Mouse (Mus musculus) brain, embryonic 14.5 days (tissue): ENCODE results near the gene Tmbim1. TPM values are rescaled to one million over a fixed set of nuclear protein-coding genes. Genes with fewer than 3 reads are reported as not detected.

Experiments used
- DNase-seq: peaks from one replicate; pipeline ENCODE4 v3.0.0-alpha.2; 2011; ENCODE audit warnings: low read depth
- CTCF ChIP-seq: fragments of 200-500 bp; IDR thresholded peaks from 2 replicates; pipeline ENCODE4 v1.5.1; 2012; ENCODE audit warnings: inconsistent platforms, mild to moderate bottlenecking, moderate library complexity, borderline replicate concordance; ENCODE audit not compliant: insufficient read depth, insufficient read length; ENCODE audit errors: extremely low read depth
- POLR2A ChIP-seq: fragments of 200-500 bp; IDR thresholded peaks from 2 replicates; pipeline ENCODE4 v1.6.1; 2012; ENCODE audit warnings: mild to moderate bottlenecking, inconsistent platforms, borderline replicate concordance; ENCODE audit not compliant: poor library complexity, insufficient read depth, insufficient read length, severe bottlenecking; ENCODE audit errors: extremely low read depth
- polyA plus RNA-seq: library from polyadenylated mRNA; depleted of rRNA; stranded (reverse); fragments of >200 nt; gene quantifications from 2 replicates; pipeline ENCODE4 v1.2.3, GENCODE M21; 2012; rRNA removed

The Tmbim1 gene
- polyA plus RNA-seq, 1 experiment, result 6.6 TPM

- no peak for DNase-seq
- TF ChIP-seq POLR2A (no peak), CTCF (no peak)
Observed at GRCm38 (mm10) chr1:74255704-74256345, 49.6 kb downstream of the Tmbim1 start.

DNA sequence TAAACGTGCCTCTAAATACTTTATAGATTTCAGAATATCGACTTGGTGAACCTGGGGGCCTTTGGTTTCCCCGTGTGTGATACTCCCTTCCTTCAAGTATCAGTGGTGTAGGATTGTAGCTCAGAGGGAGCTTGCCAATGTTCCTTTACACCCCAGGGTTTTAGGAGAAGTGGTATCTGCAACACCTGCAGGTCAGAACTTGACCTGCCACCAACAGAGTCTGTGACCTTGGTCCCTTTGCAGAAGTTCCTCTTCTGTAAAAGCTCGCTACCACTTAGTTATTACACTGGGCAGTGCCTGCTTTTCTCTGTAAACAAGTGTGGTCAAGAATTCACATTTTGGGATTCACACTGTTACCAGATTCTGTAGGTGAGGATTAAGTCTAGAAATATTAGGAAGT is 55.3 kb downstream of the Tmbim1 start:
- no peak for TF ChIP-seq POLR2A
- DNase-seq, result no peak

- TF ChIP-seq CTCF, result no peak
- TF ChIP-seq POLR2A, result no peak
- DNase-seq, result no peak
Observed at GRCm38 (mm10) chr1:74249331-74249980, 56.0 kb downstream of the Tmbim1 start.

- no peak for TF ChIP-seq CTCF
- TF ChIP-seq POLR2A, result no peak
- no peak for DNase-seq
Observed at GRCm38 (mm10) chr1:74248799-74249198, 56.6 kb downstream of the Tmbim1 start.

DNA sequence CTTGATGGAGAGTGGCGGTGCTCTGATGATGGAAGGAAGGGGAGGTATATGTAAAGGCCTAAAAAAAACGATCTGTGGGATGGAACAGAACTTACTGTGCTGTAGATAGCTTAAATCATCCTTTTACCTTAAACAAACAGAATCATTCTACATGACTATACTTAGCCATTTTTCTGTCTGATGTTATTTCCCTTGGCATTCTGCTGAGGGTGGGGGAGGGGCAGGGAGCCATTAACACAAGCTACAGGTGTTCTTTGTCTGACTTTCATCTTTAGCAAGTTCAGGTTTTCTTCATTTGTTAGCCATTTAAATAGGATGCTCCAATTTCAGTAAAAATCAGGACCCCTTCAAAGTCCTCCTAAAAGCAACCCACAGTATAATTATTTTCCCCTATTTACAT is 59.9 kb downstream of the Tmbim1 start:
- DNase-seq, result no peak
- TF ChIP-seq CTCF (no peak), POLR2A (no peak)

DNA sequence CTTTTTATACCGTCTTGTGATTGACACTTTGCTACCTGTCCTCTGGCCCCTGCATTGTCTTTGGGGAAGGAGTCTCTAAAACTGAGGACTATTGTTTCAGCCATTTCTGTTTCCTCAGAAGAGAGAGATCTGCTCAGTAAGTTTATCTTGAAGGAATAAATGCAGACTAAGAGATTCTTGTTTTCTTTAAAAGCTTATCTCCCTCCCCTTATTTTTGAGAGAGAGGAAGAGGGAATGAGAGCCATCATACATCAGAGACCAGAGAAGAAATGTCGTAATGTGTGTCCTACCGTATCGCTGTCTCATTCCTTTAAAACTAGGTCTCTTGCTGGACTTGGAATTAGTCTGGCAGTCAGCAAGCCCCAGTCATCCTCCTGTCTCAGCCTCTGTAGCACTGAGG is 64.6 kb downstream of the Tmbim1 start:
- no peak for DNase-seq
- TF ChIP-seq CTCF (no peak), POLR2A (no peak)

- TF ChIP-seq CTCF (no peak), POLR2A (no peak)
- no peak for DNase-seq
Observed at GRCm38 (mm10) chr1:74240311-74240710, 65.1 kb downstream of the Tmbim1 start.

- no peak for DNase-seq
- TF ChIP-seq CTCF, result no peak
- no peak for TF ChIP-seq POLR2A
Observed at GRCm38 (mm10) chr1:74239618-74240017, 65.8 kb downstream of the Tmbim1 start.

DNA sequence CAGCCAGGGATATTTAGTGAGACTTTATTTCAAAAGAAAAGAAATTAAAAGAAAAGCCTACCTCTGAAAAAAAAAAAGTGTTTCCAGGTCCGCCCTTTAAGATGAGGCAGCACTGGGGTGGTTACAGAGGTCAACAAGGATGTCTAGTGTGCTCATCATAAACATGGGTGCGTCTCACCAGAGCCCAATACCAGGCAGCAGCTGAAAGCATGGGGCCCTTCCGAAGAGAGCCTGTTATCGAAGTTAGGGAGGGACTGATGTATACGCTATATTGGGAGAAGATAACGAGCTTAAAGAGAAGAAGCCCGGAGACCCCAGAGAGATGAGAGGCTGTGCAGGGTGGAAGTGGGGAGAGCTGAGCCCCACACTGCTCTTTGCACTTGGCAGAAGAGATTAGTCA is 66.3 kb downstream of the Tmbim1 start:
- TF ChIP-seq CTCF, result no peak
- TF ChIP-seq POLR2A, result no peak
- DNase-seq, result no peak

Other genes with a start within 250 kb of the Tmbim1 start
- 7.9 and 15.1 TPM in 2 replicates for gene Tns1, start 181.2 kb downstream of the Tmbim1 start, polyA plus RNA-seq
- gene Rufy4, start 180.1 kb downstream of the Tmbim1 start, polyA plus RNA-seq, result 0.52 and 0.86 TPM in 2 replicates
- 0.06 and 0.08 TPM in 2 replicates for gene Cxcr2, start 151.6 kb downstream of the Tmbim1 start, polyA plus RNA-seq
- not detected in 2 replicates for gene Cxcr1, start 111.0 kb downstream of the Tmbim1 start, polyA plus RNA-seq
- gene Arpc2, start 69.5 kb downstream of the Tmbim1 start, polyA plus RNA-seq, result 213 and 224 TPM in 2 replicates
- gene Gpbar1, start 27.1 kb downstream of the Tmbim1 start, polyA plus RNA-seq, result 0.10 and 0.15 TPM in 2 replicates
- 161 and 167 TPM in 2 replicates for gene Aamp, start 20.9 kb downstream of the Tmbim1 start, polyA plus RNA-seq
- 58.5 and 63.2 TPM in 2 replicates for gene Pnkd, start 20.7 kb downstream of the Tmbim1 start, polyA plus RNA-seq
- gene Catip, start 56.5 kb upstream of the Tmbim1 start, polyA plus RNA-seq, result 1.0 and 3.1 TPM in 2 replicates
- gene Slc11a1, start 69.6 kb upstream of the Tmbim1 start, polyA plus RNA-seq, result 3.2 and 4.0 TPM in 2 replicates
- gene Ctdsp1, start 85.9 kb upstream of the Tmbim1 start, polyA plus RNA-seq, result 34.3 and 40.9 TPM in 2 replicates
- 0.03 and 0.08 TPM in 2 replicates for gene Vil1, start 103.8 kb upstream of the Tmbim1 start, polyA plus RNA-seq
- gene Cnot9, start 200.4 kb upstream of the Tmbim1 start, polyA plus RNA-seq, result 53.1 and 56.2 TPM in 2 replicates
- gene Plcd4, start 237.3 kb upstream of the Tmbim1 start, polyA plus RNA-seq, result 3.2 and 3.8 TPM in 2 replicates
- 12.0 and 15.5 TPM in 2 replicates for gene Usp37, start 238.7 kb upstream of the Tmbim1 start, polyA plus RNA-seq